Mouse (Mus musculus) olfactory bulb, adult 2 months (tissue): Measurements from ENCODE around the gene Sart3.

Experiments
- CTCF ChIP-seq: fragments of 200-500 bp; IDR thresholded peaks from 2 replicates; pipeline ENCODE4 v1.5.1; 2012; ENCODE audit warnings: low read depth, mild to moderate bottlenecking, low read length, moderate library complexity; ENCODE audit not compliant: insufficient read depth
- POLR2A ChIP-seq: fragments of 200-500 bp; IDR thresholded peaks from 2 replicates; pipeline ENCODE4 v1.6.1; 2012; ENCODE audit warnings: mild to moderate bottlenecking, low read depth, low read length, moderate library complexity; ENCODE audit not compliant: insufficient read depth

DNA sequence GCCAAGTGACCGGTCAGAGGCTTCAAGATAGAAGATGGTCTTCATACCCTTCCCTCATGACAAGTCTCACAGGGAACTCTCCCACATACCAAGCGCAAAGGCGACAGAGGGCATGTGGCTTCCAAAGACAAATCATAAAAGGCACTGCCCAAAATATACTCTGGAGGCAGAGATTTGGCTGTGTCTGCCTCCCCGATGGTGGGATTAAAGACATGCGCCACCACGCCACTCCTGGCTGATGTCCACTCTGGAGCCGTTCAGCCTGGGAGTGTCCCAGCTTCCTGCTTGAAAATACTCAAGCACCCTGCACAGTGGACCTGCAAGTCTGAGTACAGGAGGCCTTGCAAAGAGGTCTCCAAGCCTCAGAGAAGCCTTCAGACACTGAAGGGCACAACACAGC, 41.1 kb downstream of the Sart3 start:
- TF ChIP-seq POLR2A: no peak
- TF ChIP-seq CTCF: no peak
